Mouse (Mus musculus) kidney, embryonic 15.5 days (tissue): ENCODE measurements around the gene Odf4. TPM values are rescaled to one million over a fixed set of nuclear protein-coding genes. Genes with fewer than 3 reads are reported as not detected.
"Not testable (repeated sequence)": the region's sequence is repeated elsewhere in the genome, so short reads cannot be mapped to it uniquely, and the experiment has no call there.

Experiments used
- ATAC-seq: fragments of 200-750 bp; cut with Nextera tagmentation; replicated peaks from 2 replicates; pipeline ENCODE4 v1.8.0; 2017; ENCODE audit warnings: moderate TSS enrichment; ENCODE audit not compliant: low FRiP score
- H3K27ac ChIP-seq: fragments of 300-500 bp; sonication (generic); 2 replicates; pipeline ENCODE4 v1.5.1; 2015; ENCODE audit warnings: mild to moderate bottlenecking, inconsistent platforms
- H3K27me3 ChIP-seq: fragments of 300-500 bp; sonication (generic); 2 replicates; pipeline ENCODE4 v1.6.1; 2015; ENCODE audit warnings: inconsistent platforms
- H3K36me3 ChIP-seq: fragments of 300-500 bp; sonication (generic); 2 replicates; pipeline ENCODE4 v1.6.1; 2015; ENCODE audit warnings: inconsistent platforms
- H3K4me1 ChIP-seq: fragments of 300-500 bp; sonication (generic); 2 replicates; pipeline ENCODE4 v1.6.1; 2015; ENCODE audit warnings: inconsistent platforms
- H3K4me2 ChIP-seq: fragments of 300-500 bp; sonication (generic); 2 replicates; pipeline ENCODE4 v1.6.1; 2015; ENCODE audit warnings: moderate library complexity, mild to moderate bottlenecking, inconsistent platforms
- H3K4me3 ChIP-seq: fragments of 300-500 bp; sonication (generic); replicated peaks from 2 replicates; pipeline ENCODE4 v1.5.1; 2015; ENCODE audit warnings: mild to moderate bottlenecking, inconsistent platforms
- H3K9ac ChIP-seq: fragments of 300-500 bp; sonication (generic); 2 replicates; pipeline ENCODE4 v1.6.1; 2015; ENCODE audit warnings: mild to moderate bottlenecking, inconsistent platforms
- H3K9me3 ChIP-seq: fragments of 300-500 bp; sonication (generic); replicated peaks from 2 replicates; pipeline ENCODE4 v1.6.1; 2016; ENCODE audit warnings: inconsistent platforms
- WGBS: fragments of 180-500 bp; shearing (Covaris S2); methylation state at CpG from one replicate; pipeline ENCODE4 v1.1.7; 2015; ENCODE audit warnings: mixed read lengths; 5-methylcytosine and 5-hydroxymethylcytosine counted together
- polyA plus RNA-seq: library from polyadenylated mRNA; unstranded; fragments of >200 nt; fragmentation: Nextera tagmentation; extraction: Ambion mirVana; gene quantifications from 2 replicates; pipeline ENCODE4 v1.2.1, GENCODE M21; 2015

Odf4 gene
- not detected in 2 replicates for polyA plus RNA-seq

DNA sequence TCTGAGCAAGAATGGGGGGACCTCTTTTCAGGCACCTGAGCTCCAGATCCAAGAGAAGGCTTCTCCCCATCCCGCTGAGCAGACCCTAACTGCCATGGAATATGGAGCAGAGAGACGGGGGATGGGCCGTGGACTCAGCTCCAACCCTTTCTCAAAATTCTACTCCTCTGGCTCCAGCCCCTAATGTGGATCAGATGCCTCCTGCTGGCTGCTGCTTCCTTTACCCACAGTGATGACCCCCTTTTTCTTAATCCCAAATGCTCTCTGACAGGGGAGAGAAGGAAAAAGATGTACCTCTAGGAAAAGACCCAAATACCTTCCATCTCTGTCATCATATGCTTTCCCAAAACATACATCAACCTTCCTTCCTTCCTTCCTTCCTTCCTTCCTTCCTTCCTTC, at the start of gene Odf4:
Gene Odf4, minus strand, starts transcription at position 101 of the 400 bp plus-strand sequence.
- ATAC-seq: no peak
- WGBS: 71% methylated on average over 3 of the region's 3 CpGs
- H3K27ac ChIP-seq: no peak within 1 kb of the TSS

DNA sequence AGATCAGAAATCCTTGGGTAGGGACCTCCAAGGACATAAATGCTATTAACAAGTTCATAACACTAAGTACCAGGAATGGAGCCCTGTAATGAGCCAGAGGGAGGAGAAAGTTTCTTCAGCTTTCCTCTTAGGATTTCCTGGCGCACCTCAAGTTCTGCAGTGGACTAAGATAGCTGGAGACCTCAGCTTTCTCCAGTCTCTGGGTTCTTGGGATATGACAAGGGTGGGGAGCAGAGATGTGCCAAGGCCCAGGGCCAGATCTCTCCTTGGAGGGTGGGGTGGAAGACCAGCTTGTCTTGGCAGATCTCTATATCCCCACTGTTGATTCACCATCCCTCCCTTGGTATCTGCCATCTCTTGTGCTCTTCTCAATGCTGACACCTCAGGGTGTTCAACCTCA, 48.7 kb upstream of the Odf4 start:
- WGBS: 91% methylated on average over 1 of the region's 1 CpGs
- no peaks in the 10 kb centered on the region for H3K36me3 ChIP-seq
- H3K9me3 ChIP-seq: no peaks in the 10 kb centered on the region
- no peak overlapping the region for H3K4me2 ChIP-seq
- no peak overlapping the region for H3K9ac ChIP-seq
- H3K27ac ChIP-seq: no peak overlapping the region
- no peak overlapping the region for H3K4me3 ChIP-seq
- peaks cover 21% of the 10 kb centered on the region for H3K4me1 ChIP-seq
- H3K27me3 ChIP-seq: no peaks in the 10 kb centered on the region
- ATAC-seq: no peak

More for the DNA sequence above, at the start of gene Odf4:
- Histone ChIP-seq H3K36me3 (no peaks in the 10 kb centered on the region), H3K4me3 (no peak within 1 kb of the TSS), H3K9ac (no peak within 1 kb of the TSS), H3K9me3 (no peaks in the 10 kb centered on the region), H3K27me3 (no peaks in the 10 kb centered on the region), H3K4me1 (peaks cover 8% of the 10 kb centered on the region), H3K4me2 (no peak within 1 kb of the TSS)

DNA sequence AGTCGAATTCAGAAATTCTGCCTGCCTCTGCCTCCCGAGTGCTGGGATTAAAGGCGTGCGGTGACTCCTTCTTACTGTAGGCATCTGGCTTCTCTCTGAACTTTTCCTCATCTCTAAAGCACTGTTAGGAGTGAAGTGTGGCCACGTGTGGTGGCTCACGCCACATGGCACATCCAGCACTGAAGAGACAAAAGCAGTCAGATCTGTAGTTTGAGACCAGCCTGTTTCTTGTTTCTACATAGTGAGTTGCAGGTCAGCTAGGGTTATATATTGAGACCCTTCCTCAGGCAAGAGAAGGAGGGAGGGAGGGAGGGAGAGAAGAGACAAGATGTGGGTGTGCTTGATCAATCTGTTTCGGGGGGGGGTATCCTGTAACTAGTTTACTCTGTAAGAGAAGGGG, 48.2 kb upstream of the Odf4 start, which contains the start of gene Rangrf:
Gene Rangrf, minus strand, starts transcription at position 101 of the 400 bp plus-strand sequence.
- no peak for ATAC-seq
- no peaks in the 10 kb centered on the region for H3K27me3 ChIP-seq
- no peak within 1 kb of the TSS for H3K27ac ChIP-seq
- H3K4me2 ChIP-seq: peak within 1 kb of the TSS; percentile 78
- peak within 1 kb of the TSS; percentile 24; the same call in 1 of the 2 replicates for H3K9ac ChIP-seq
- H3K36me3 ChIP-seq: no peaks in the 10 kb centered on the region
- no peaks in the 10 kb centered on the region for H3K9me3 ChIP-seq
- H3K4me1 ChIP-seq: peaks cover 25% of the 10 kb centered on the region
- 84% methylated on average over 7 of the region's 7 CpGs for WGBS
- peak within 1 kb of the TSS; percentile 53 for H3K4me3 ChIP-seq

DNA sequence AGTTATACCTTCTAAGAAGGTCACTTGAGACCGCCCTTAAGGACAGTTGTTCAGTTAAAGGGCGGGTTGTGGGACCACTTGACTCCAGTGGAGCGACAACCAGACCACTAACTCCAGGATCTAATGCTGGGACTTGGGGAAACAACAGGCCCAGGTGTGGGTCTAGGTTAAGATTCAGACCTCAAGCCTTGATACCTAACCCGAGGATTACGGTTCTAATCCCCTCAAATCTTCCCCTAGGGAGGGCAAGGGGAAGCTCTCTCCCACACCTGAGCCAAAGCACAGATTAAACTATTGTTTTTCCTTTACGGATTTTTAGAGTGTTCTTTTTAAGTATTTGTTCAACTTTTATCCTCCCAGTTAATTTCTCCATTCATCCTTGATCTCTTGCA, 47.2 kb upstream of the Odf4 start:
- 32% methylated on average over 6 of the region's 6 CpGs for WGBS
- H3K4me1 ChIP-seq: peaks cover 25% of the 10 kb centered on the region
- no peaks in the 10 kb centered on the region for H3K27me3 ChIP-seq
- no peaks in the 10 kb centered on the region for H3K9me3 ChIP-seq
- H3K4me3 ChIP-seq: peak overlapping the region; percentile 53
- no peak for ATAC-seq
- peak overlapping the region; percentile 78 for H3K4me2 ChIP-seq
- H3K36me3 ChIP-seq: no peaks in the 10 kb centered on the region
- H3K27ac ChIP-seq: no peak overlapping the region
- peak overlapping the region; percentile 24; the same call in 1 of the 2 replicates for H3K9ac ChIP-seq

DNA sequence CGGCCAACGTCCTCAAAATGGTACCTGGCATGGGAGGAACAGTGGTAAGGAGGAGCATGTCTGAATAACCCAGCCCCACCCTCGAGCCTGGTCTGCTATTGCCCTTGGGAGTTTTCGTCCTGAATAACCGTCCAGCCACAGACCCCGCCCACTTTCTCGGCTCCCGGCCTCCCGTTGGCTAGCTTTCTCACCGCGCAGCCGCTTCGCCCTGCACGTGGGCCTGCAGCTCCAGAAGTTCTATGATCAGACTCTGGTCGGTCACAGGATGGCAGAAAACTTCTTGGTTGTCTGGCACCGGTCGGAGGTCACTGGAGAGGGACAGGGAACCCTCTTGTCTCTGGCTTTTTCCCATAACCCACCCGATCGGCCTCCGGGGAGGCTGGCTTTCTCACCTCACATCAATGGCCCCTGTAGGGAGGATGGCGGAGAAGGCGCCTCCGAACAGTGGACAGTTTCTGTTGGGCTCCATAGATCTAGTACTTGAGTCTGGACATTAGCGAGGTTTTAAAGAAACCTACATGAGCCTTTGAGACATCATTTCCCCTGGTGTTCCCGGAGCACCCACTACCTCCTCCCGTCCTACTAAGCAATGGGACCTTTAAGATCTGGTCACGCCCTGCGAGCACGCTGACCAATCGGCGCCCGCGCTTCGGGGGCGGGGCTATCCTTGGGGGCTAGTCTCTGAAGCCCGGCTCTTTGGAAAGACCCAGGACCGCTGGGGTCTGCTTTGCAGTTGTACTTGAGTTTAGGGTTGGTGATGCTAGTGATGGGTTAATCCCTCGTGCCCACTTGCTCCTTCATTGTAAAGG, 46.6 kb upstream of the Odf4 start:
- under 1% methylated on average over 38 of the region's 38 CpGs for WGBS
- Histone ChIP-seq H3K9ac (peak overlapping the region; percentile 39), H3K27ac (peak overlapping the region; percentile 41; the same call in 1 of the 2 replicates), H3K4me2 (peak overlapping the region; percentile 78), H3K4me1 (peaks cover 31% of the 10 kb centered on the region), H3K4me3 (peak overlapping the region; percentile 53)
- not testable (repeated sequence) for H3K27me3 ChIP-seq, H3K9me3 ChIP-seq, H3K36me3 ChIP-seq
- peak; percentile 93 for ATAC-seq

DNA sequence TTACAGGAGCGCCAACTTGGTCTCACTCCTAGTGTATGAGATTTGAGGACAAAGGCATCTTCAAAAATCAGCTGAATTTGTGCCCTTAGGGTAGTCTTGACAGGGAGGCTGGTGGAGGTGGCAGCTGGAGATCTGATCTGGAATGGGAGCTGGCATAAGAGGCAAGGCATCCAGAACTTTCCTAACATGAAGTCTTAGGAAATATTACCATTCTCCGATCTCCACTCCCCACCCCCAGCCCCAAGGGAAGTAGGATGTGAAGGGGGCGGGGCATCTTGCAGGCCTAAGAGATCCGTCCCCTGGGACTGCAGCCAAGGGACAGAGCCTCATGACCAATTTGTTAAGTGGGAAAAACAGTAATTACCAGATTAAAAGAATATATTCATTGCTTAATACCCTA, 43.4 kb upstream of the Odf4 start:
- no peak overlapping the region for H3K27ac ChIP-seq
- no peak overlapping the region for H3K4me3 ChIP-seq
- peaks cover 45% of the 10 kb centered on the region for H3K4me1 ChIP-seq
- 73% methylated on average over 4 of the region's 4 CpGs for WGBS
- H3K9me3 ChIP-seq: no peaks in the 10 kb centered on the region
- H3K9ac ChIP-seq: no peak overlapping the region
- 0 out of 2 replicates have a peak, but pooled peaks cover 2% of the 10 kb centered on the region for H3K27me3 ChIP-seq
- no peak for ATAC-seq
- H3K4me2 ChIP-seq: no peak overlapping the region
- no peaks in the 10 kb centered on the region for H3K36me3 ChIP-seq

DNA sequence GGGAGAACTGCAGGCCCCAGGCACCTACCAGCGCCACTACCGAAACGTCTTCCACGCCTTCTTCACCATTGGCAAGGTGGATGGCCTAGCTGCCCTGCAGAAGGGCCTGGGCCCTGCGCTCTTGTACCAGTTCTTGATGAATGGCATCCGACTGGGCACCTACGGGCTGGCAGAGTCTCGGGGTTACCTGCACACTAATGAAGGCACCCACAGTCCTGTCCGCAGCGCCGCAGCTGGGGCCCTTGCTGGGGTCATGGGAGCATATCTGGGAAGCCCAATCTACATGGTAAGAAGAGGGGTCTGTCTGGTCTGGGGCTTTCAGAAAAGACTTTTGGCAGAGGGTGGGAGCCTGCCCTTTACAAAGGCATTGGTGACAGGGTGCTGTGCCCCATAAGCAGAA, 41.9 kb upstream of the Odf4 start:
- peaks cover 39% of the 10 kb centered on the region for H3K4me1 ChIP-seq
- H3K9ac ChIP-seq: no peak overlapping the region
- 81% methylated on average over 11 of the region's 11 CpGs for WGBS
- H3K36me3 ChIP-seq: no peaks in the 10 kb centered on the region
- H3K27ac ChIP-seq: no peak overlapping the region
- no peaks in the 10 kb centered on the region for H3K9me3 ChIP-seq
- no peak for ATAC-seq
- H3K4me2 ChIP-seq: peak overlapping the region; percentile 91
- H3K27me3 ChIP-seq: 0 out of 2 replicates have a peak, but pooled peaks cover 2% of the 10 kb centered on the region
- H3K4me3 ChIP-seq: 0 out of 2 replicates have a peak overlapping the region, but pooled peaks have one; percentile 64

DNA sequence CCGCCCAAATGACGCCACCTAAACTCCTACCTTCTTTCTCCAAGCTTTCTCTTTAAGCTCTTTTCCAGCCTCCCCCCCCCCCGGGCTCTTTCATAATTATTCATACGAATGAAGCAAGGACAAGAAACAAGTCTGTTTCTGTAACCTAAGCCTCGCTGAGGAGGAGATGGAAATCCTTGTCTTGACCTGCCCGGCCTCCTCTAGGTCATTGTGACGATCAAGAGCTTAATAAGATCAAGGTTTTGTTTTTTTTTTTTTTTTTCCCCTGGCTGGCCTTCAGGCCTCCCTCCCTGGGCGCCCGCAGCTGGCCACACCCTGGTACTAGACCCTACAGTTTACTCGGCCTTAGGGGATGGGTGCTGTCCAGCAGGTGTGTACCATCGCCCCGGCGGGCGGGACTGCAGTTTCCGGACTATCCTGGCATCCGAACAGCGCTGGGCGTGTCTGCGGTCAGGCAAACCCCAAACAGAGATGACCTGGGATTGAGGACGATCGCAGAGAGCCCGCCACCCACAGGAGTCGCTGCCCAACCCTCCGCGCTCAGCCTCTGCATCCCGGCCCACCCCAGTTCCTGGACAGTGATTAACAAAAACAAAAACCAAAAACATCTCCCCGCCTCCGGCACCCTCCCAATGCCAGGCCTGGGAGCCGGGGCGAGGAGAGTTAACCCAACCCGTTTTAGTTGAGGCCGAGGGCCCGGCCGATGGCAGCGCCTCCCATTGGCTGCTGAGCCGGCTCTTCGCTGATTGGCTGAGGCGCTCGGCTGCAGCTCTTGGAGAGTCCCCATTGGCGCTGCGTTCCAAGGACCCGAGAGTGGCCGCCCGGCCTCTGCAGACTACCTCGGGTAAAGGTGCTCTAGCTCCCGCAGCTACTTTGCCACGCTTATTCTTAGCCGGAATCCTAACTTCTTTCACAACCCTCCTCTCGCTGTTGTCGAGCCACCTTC, 40.7 kb upstream of the Odf4 start, which contains the start of gene Slc25a35:
Gene Slc25a35, plus strand, starts transcription at position 795 of the 946 bp plus-strand sequence.
- no peaks in the 10 kb centered on the region for H3K9me3 ChIP-seq
- H3K9ac ChIP-seq: peak within 1 kb of the TSS; percentile 44
- peak within 1 kb of the TSS; percentile 64 for H3K4me3 ChIP-seq
- peak within 1 kb of the TSS; percentile 7 for H3K27ac ChIP-seq
- WGBS: under 1% methylated on average over 50 of the region's 50 CpGs
- H3K27me3 ChIP-seq: 0 out of 2 replicates have a peak, but pooled peaks cover 2% of the 10 kb centered on the region
- peak within 1 kb of the TSS; percentile 91 for H3K4me2 ChIP-seq
- peak; percentile 98 for ATAC-seq
- no peaks in the 10 kb centered on the region for H3K36me3 ChIP-seq
- peaks cover 34% of the 10 kb centered on the region for H3K4me1 ChIP-seq

DNA sequence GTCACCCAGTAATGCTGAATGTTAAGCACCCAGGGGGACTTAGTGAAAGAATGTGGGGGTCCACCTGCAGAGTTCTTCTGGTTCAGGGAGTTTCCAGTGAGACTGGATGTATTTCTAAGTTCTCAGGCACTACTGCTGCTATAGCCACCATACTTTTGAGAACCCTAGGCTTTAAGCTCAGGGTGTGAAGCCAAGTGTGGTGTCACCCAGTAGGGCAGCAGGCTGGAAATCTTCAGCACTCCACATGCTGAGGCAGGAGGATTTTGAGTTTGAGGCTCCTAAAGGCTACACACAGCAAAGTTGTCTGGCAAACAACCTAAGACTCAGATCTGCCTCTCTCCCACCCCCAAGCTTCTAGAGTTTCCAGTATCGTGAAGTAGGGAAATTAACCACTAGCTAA, 39.7 kb upstream of the Odf4 start:
- 0 out of 2 replicates have a peak, but pooled peaks cover 2% of the 10 kb centered on the region for H3K27me3 ChIP-seq
- no peak overlapping the region for H3K9ac ChIP-seq
- H3K9me3 ChIP-seq: no peaks in the 10 kb centered on the region
- no peak overlapping the region for H3K27ac ChIP-seq
- WGBS: 26% methylated on average over 1 of the region's 1 CpGs
- no peak overlapping the region for H3K4me3 ChIP-seq
- H3K4me2 ChIP-seq: peak overlapping the region; percentile 91; the same call in 1 of the 2 replicates
- H3K36me3 ChIP-seq: no peaks in the 10 kb centered on the region
- peaks cover 33% of the 10 kb centered on the region for H3K4me1 ChIP-seq
- no peak for ATAC-seq

DNA sequence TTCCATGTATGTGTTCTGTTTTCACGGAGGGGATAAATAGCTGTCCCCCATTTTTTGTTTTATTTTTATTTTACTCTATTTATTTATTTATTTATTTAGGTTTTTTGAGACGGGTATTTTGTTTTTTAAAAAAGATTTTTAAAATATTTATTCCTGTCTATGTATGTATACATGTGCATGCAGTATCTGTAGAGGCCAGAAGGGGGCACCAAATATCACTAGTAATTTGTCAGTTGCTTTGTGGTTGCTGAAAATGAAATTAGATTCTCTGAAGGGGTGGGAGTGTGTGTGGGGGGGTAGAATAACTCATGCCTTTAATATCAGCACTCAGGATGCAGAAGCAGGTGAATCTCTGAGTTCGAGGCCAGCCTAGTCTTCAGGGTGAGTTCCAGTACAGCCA, 39.0 kb upstream of the Odf4 start:
- Histone ChIP-seq H3K27me3 (0 out of 2 replicates have a peak, but pooled peaks cover 2% of the 10 kb centered on the region), H3K4me1 (peaks cover 33% of the 10 kb centered on the region), H3K36me3 (no peaks in the 10 kb centered on the region), H3K9ac (no peak overlapping the region), H3K27ac (no peak overlapping the region), H3K9me3 (no peaks in the 10 kb centered on the region), H3K4me3 (no peak overlapping the region), H3K4me2 (no peak overlapping the region)
- ATAC-seq: no peak
- WGBS: 36% methylated on average over 3 of the region's 3 CpGs

DNA sequence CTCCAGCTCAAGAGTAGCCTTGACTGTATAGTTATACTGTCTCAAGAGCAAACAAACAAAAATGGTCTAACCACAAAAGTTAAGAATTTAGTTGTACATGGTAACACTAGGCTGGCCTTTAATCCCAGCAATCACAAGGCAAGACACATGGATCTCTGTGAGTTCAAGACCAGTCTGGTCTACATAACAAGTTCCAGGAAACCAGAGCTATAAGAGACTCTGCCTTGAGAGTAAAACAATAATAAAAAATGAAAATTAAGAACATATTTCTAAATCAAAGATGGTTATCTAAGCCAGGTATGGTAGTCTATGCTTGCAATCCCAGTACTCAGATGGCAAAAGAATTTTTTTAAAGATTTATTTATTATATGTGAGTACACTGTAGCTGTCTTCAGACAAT, 38.2 kb upstream of the Odf4 start:
- Histone ChIP-seq H3K9ac (no peak overlapping the region), H3K27ac (no peak overlapping the region), H3K4me1 (peaks cover 26% of the 10 kb centered on the region), H3K27me3 (0 out of 2 replicates have a peak, but pooled peaks cover 2% of the 10 kb centered on the region), H3K4me2 (no peak overlapping the region), H3K36me3 (no peaks in the 10 kb centered on the region), H3K4me3 (no peak overlapping the region), H3K9me3 (no peaks in the 10 kb centered on the region)
- no peak for ATAC-seq
